Mouse (Mus musculus) cerebellum, adult 2 months (tissue): ENCODE results near the gene Dbndd1.

ENCODE experiments used
- CTCF ChIP-seq: fragments of 200-500 bp; IDR thresholded peaks from 2 replicates; pipeline ENCODE4 v1.5.1; 2011; ENCODE audit warnings: low read depth, mild to moderate bottlenecking, control low read depth, low read length, moderate library complexity, borderline replicate concordance; ENCODE audit not compliant: insufficient read depth
- POLR2A ChIP-seq: fragments of 200-500 bp; IDR thresholded peaks from 2 replicates; pipeline ENCODE4 v1.6.1; 2011; ENCODE audit warnings: low read length, control low read depth, borderline replicate concordance; ENCODE audit not compliant: insufficient read depth

DNA sequence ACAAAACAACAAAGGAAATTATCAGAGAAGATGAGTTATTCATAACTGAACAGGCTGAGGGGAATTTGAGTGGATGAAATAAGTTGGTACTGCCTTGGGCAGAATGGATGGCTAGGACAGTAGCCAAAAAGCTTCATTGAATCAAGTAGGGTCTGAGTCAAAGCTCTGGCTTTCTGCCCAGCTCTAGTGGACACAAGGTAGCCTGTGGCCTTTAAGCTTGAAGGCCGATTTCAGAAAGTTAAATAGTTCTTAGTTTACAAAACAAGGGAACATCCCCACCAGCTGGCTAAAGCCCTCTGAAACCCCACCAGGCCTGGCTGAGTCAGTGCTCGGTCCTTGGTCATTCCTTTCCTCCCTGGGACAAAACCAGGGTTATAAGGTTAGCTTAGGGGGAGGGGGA, 1.3 kb upstream of the Dbndd1 start:
- TF ChIP-seq CTCF (no peak), POLR2A (no peak)
